Mouse (Mus musculus) erythroblast, embryonic 14.5 days (primary cell): Measurements from ENCODE around the gene Cd151. TPM values are rescaled to one million over a fixed set of nuclear protein-coding genes. Genes with fewer than 3 reads are reported as not detected.
A peak's percentile ranks its signal among the peaks of the same experiment; 100 is the strongest.

Experiments used
- H3K27me3 ChIP-seq: 2 replicates; pipeline ENCODE4 v1.6.1; 2012; ENCODE audit warnings: inconsistent platforms; ENCODE audit not compliant: control insufficient read depth
- H3K36me3 ChIP-seq: 2 replicates; pipeline ENCODE4 v1.6.1; 2012; ENCODE audit warnings: mild to moderate bottlenecking, inconsistent platforms; ENCODE audit not compliant: control insufficient read depth
- H3K4me1 ChIP-seq: 2 replicates; pipeline ENCODE4 v1.6.1; 2012; ENCODE audit warnings: inconsistent platforms; ENCODE audit not compliant: control insufficient read depth
- H3K4me3 ChIP-seq: replicated peaks from 2 replicates; pipeline ENCODE3; 2012; ENCODE audit warnings: moderate library complexity, mild to moderate bottlenecking, inconsistent platforms
- H3K9me3 ChIP-seq: 2 replicates; pipeline ENCODE4 v1.6.1; 2012; ENCODE audit warnings: low read length, inconsistent platforms, mixed read lengths; ENCODE audit not compliant: control insufficient read depth
- GATA1 ChIP-seq: IDR thresholded peaks from 2 replicates; pipeline ENCODE4 v1.6.1; 2012; ENCODE audit warnings: low read length, inconsistent platforms, mixed read lengths
- TAL1 ChIP-seq: IDR thresholded peaks from 3 replicates; pipeline ENCODE4 v1.6.1; 2012; ENCODE audit warnings: low read length, inconsistent platforms, mixed read lengths
- polyA plus RNA-seq: library from polyadenylated mRNA; stranded (reverse); fragments of >175 nt; gene quantifications from 2 replicates; pipeline ENCODE4 v1.2.3, GENCODE M21; 2012

Gene Cd151
- polyA plus RNA-seq, 1 experiment: 1.1 TPM

GRCm38 (mm10) chr7:141461521-141462332, 5.5 kb upstream of the Cd151 start:
- H3K4me1 ChIP-seq: peaks cover 28% of the 10 kb centered on the region
- peaks cover 16% of the 10 kb centered on the region; the same call in 1 of the 2 replicates for H3K9me3 ChIP-seq
- H3K36me3 ChIP-seq: peaks cover 16% of the 10 kb centered on the region
- peaks cover 77% of the 10 kb centered on the region for H3K27me3 ChIP-seq
- H3K4me3 ChIP-seq: peak overlapping the region; percentile 5
- TF ChIP-seq TAL1 (no peak), GATA1 (no peak)

- peaks cover 79% of the 10 kb centered on the region for H3K27me3 ChIP-seq
- H3K4me3 ChIP-seq: no peak overlapping the region
- peaks cover 16% of the 10 kb centered on the region; the same call in 1 of the 2 replicates for H3K9me3 ChIP-seq
- peaks cover 31% of the 10 kb centered on the region for H3K4me1 ChIP-seq
- TF ChIP-seq TAL1: no peak
- no peak for TF ChIP-seq GATA1
- peaks cover 15% of the 10 kb centered on the region for H3K36me3 ChIP-seq
Measured at GRCm38 (mm10) chr7:141462333-141462821, 4.8 kb upstream of the Cd151 start.

- Histone ChIP-seq H3K4me3 (no peak overlapping the region), H3K9me3 (peaks cover 16% of the 10 kb centered on the region; the same call in 1 of the 2 replicates), H3K36me3 (peaks cover 12% of the 10 kb centered on the region), H3K27me3 (peaks cover 79% of the 10 kb centered on the region), H3K4me1 (peaks cover 41% of the 10 kb centered on the region)
- no peak for TF ChIP-seq GATA1
- TF ChIP-seq TAL1: no peak
Measured at GRCm38 (mm10) chr7:141463824-141464602, 3.2 kb upstream of the Cd151 start.

- Histone ChIP-seq H3K36me3 (peaks cover 12% of the 10 kb centered on the region), H3K27me3 (peaks cover 72% of the 10 kb centered on the region)
Measured at GRCm38 (mm10) chr7:141464603-141465201, 2.5 kb upstream of the Cd151 start.

GRCm38 (mm10) chr7:141465388-141466044, 1.7 kb upstream of the Cd151 start:
- Histone ChIP-seq H3K4me3 (no peak overlapping the region), H3K4me1 (peaks cover 56% of the 10 kb centered on the region), H3K9me3 (peaks cover 16% of the 10 kb centered on the region; the same call in 1 of the 2 replicates), H3K36me3 (peaks cover 20% of the 10 kb centered on the region), H3K27me3 (peaks cover 64% of the 10 kb centered on the region)
- TF ChIP-seq TAL1 (no peak), GATA1 (no peak)

More at GRCm38 (mm10) chr7:141464603-141465201, 2.5 kb upstream of the Cd151 start:
- H3K9me3 ChIP-seq: peaks cover 16% of the 10 kb centered on the region; the same call in 1 of the 2 replicates
- no peak for TF ChIP-seq GATA1
- TF ChIP-seq TAL1: no peak
- peaks cover 48% of the 10 kb centered on the region for H3K4me1 ChIP-seq
- no peak overlapping the region for H3K4me3 ChIP-seq

GRCm38 (mm10) chr7:141466045-141466394, 1.2 kb upstream of the Cd151 start:
- TF ChIP-seq GATA1: no peak
- no peak for TF ChIP-seq TAL1
- Histone ChIP-seq H3K27me3 (peaks cover 59% of the 10 kb centered on the region), H3K9me3 (peaks cover 16% of the 10 kb centered on the region; the same call in 1 of the 2 replicates), H3K36me3 (peaks cover 25% of the 10 kb centered on the region), H3K4me3 (no peak overlapping the region), H3K4me1 (peaks cover 57% of the 10 kb centered on the region)

GRCm38 (mm10) chr7:141466607-141467148, 514 bp upstream of the Cd151 start:
- Histone ChIP-seq H3K27me3 (peaks cover 52% of the 10 kb centered on the region), H3K4me1 (peaks cover 59% of the 10 kb centered on the region), H3K4me3 (peak overlapping the region; percentile 69), H3K9me3 (peaks cover 13% of the 10 kb centered on the region; the same call in 1 of the 2 replicates), H3K36me3 (peaks cover 31% of the 10 kb centered on the region)
- no peak for TF ChIP-seq GATA1
- no peak for TF ChIP-seq TAL1

GRCm38 (mm10) chr7:141468164-141468521, 951 bp downstream of the Cd151 start:
- H3K27me3 ChIP-seq: peaks cover 38% of the 10 kb centered on the region
- peaks cover 44% of the 10 kb centered on the region for H3K36me3 ChIP-seq
- peak overlapping the region; percentile 69 for H3K4me3 ChIP-seq
- TF ChIP-seq TAL1 (no peak), GATA1 (no peak)
- peaks cover 66% of the 10 kb centered on the region for H3K4me1 ChIP-seq
- peaks cover 9% of the 10 kb centered on the region; the same call in 1 of the 2 replicates for H3K9me3 ChIP-seq
